Mouse (Mus musculus) lung, postnatal 10 days (tissue): ENCODE measurements around the gene Hnrnpk.
"Not testable (repeated sequence)": the region's sequence is repeated elsewhere in the genome, so short reads cannot be mapped to it uniquely, and the experiment has no call there.

Source experiments
- DNase-seq: peaks from one replicate; pipeline ENCODE4 v3.0.0; 2021

The Hnrnpk gene

DNA sequence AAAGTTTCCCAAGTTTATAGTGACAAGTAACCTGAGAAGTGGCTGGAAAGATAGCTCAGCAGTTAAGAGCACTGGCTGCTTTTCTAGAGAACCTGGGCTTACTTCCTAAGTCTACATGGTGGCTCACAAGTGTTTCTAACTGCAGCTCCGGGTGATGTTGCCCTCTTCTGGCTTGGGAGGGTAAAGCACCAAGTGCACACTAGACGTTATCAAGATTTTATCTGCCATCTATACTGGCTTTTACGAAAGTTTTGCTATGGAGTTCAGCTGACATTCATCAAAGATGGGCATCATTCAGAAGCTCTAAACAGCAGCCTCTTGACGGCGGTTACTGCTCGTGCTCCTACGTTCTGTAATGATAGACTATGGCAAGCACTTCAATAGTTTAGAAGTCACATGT lies 15.2 kb downstream of the Hnrnpk start:
- peak; percentile 85 for DNase-seq

DNA sequence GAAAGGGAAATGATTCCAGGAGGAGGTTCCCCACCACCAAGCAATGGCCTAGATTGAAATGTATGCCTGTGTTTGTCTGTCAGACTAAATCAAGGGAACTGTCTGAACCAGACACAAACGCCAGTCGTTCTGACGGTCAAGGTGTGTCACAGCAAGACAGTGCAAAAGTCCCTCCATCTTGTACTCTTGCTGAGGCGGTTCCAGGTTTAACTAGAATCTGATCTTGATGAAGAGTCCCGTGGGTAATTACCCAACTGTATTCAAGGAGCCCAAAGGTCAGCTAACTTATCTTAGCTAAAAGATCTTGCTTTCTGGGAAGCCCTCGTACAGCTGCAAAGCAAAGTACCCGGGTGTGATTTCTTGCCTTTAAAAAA lies 17.6 kb downstream of the Hnrnpk start:
- no peak for DNase-seq

DNA sequence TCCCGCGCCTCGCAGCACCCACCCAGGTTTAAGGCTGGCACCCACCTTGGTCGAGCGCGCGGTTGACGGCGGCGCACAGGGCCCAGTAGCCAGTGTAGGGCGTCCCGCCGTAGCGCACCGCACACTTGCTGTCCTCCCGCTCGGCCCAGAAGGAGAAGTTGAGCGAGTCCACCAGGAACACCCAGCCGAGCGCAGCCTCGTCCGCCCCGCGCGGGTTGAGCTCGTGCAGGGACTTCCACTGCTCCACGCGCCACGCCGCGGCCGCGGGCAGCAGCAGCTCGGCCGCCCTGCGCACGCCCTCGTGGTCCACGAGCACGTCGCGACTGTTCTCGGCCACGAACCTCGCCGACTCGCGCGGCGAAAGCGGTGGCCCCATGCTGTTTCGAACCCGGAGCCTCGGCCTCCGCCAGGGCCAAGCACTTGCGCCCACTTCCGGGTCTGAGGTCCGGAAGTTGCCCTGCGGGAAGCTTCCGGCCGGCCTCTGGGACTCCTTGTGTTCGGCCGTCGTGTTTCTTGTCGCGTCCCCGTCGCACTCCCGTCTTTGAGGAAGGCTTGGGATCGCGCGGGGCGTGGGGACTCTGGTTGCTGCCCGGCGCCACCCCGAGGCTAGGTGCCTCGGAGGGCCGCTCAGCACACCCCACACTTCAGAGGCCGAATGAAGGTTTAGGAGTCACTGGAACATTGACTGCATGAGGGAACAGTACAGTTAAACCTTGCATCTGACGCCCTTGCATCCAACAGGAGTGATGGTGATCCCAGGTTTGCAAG lies 18.2 kb downstream of the Hnrnpk start, which contains the start of gene 2210016F16Rik:
Gene 2210016F16Rik (minus strand): TSS at position 447 of the 768 bp plus-strand sequence.
- peak; percentile 72 for DNase-seq

DNA sequence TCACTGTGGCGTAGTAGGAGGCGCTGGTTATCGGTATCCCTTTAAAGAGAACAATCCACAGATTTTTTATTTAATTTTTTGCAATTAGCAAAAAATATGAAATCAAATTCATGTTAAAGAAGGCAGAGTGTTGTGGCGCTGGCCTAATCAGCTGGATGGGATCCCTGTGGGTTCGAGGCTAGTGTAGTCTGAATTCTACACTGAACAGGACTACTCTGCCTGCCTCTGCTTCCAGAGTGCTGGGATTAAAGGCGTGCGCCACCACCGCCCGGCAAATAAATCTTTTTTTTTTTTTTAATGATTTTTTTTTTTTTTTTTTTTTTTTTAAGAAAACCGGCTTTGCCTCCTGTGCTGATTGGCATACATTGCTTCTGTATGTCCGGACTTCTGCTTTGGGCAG lies 18.8 kb downstream of the Hnrnpk start:
- DNase-seq, result no peak

DNA sequence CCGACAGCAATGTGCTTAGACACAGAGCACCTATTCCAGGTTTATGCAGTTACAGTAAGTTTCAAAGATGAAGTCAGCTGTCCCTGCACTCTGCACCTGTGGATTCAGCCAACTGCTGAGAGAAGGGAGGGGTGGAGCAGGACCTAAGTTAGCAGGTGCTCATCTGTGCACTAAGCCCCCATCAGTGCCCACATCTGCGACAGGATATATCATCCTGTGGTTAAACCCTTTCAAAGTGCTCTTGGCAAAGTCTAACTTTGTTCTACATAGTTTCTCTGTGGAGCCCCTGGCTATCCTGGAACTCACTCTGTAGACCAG lies 30.0 kb downstream of the Hnrnpk start:
- no peak for DNase-seq

DNA sequence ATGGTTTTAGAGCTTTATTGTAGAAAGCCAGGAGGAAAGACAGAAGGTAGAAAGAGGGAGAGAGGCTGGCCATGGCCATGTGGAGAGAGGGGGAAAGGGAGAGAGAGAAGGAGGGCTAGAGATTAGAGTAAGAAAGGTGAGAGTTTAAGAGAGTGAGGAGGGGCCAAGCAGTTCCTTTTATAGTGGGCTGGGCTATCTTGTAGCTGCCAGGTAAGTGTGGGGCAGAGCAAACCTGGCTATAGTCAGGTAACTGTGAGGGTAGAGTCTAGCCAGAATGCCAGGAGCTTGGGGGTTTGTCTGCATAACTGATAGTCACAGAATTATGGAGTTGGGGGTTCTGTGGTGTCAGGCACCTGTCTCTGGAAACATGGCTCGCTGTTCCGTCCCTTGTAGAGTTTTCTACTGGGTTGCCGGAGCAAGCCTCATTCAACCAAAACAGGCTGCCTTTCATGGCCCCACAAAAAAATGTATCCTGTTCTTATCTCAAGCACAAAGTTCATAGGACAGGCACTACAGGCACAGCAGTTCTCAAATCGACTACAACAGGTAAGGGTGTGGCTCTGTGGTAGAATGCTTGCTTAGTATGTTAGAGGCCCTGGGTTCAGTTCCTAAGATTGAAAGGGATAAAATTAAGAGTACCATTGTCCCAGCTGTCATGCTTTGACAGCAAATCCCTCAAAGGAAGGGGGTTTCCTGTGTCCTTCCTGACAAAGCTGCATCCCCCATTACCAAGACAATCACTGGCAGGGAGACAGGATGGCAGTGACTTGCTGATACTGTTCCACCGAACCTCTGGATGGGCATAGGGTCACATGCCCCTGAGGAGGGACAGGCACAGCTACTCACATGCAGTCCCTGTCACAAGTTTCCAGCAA lies 30.6 kb downstream of the Hnrnpk start:
- peak; percentile 58 for DNase-seq

DNA sequence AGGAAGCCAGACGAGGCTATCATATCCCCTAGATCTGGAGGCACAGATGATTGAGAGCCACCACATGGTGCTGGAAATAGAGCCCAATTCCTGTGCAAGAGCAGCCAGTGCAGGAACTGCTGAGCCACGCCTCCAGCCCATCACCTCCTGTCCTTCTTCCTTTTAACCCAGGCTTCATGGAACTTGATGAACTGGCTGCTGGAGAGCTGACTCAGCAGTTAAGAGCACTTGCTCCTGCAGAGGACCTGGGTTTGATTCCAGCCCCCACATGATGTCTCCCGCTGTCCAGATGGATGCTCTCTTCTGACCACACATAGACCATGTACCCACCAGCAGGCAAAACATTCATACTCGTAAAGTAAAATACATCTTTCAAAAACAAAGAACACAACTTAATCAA lies 34.3 kb downstream of the Hnrnpk start:
- DNase-seq, result no peak

DNA sequence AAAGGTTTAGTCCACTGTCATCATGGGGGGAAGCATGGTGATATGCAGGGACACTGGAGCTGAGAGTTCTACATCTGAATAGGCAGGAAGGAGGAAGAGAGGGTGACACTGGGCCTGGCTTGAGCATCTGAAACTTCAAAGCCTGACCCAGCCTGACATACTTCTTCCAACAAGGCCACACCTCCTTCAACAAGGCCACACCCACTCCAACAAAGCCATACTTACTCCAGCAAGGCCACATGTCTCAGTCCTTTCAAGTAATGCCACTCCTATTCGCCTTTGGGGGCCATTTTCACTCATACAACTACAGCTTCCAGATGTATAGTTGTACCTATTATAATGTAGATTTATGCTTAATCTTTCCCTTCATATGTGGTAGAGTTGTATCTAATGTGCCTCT lies 35.5 kb downstream of the Hnrnpk start:
- DNase-seq, result no peak

DNA sequence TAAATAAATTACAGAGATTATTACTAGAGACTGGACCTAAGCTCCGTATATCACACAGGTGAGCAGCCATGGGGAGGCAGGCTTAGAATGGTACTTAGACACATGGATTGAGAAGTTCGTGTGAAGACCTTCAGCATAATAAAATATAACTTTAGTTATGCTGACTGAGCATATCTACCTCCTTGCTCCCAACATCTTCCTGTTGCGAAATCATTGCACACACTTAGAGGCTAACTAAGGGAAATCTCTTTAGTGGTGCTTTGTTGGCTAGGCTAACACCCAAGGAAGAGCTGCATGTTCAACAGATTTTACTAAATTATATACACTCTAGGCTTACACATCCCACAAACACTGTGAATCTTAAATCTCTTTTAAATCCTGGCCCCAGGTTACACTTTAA lies 36.8 kb downstream of the Hnrnpk start:
- DNase-seq, result no peak

DNA sequence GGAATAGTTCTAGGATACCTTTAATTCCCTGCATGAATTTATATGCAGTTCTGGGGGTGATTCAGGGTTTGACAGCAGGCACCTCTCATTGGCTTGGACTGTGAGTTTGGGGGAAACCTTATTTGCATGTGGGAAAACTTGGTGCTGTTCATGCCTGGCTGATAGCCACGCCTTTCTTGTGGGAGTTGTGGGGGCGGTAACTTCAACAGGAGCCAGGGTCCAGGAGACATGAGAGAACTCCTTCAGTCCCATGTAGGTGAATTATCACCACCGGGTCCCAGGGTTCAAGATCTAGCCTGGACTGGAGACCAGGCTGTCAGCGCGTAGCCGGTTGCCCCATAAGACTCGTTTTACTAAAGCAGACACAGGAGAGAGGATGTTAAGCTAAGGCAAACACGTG lies 38.0 kb downstream of the Hnrnpk start:
- not testable (repeated sequence) for DNase-seq

DNA sequence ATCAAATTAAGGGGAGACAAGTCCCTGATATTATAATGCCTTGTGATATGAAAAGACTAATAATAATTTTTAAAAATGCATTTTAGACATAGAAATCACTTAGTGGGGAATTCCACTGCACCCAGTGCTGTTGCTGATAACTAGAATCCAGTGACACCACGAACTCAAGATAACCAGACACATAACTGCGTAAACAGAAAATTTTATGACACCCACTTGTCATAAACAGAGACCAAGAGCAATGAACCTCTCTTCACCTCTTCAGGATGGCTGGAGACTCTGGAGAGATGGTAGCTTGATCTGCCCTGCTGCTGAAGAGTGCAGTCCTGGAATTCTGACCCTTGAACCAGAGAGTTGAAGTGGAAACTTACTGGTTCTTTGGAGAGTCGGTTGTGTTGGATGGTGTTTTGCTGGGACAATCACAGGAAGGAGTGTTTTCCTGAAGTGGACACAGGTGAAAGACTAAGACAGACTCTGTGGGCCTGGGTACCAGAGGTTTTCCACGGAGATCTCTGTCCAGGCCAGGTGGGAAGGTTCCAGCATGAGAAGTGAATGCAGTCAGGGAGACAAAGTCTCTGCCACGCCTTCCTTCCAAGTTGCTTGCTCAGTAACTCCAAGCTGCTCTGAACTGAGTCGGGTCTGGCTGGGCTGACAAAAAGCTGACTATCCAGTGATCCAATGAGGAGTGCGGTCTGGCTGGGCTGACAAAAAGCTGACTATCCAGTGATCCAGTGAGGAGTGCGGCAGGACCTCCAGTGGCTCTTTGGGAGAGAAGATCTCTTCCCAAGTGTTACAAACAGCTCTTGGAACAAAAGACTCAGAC lies 38.6 kb downstream of the Hnrnpk start:
- no peak for DNase-seq

DNA sequence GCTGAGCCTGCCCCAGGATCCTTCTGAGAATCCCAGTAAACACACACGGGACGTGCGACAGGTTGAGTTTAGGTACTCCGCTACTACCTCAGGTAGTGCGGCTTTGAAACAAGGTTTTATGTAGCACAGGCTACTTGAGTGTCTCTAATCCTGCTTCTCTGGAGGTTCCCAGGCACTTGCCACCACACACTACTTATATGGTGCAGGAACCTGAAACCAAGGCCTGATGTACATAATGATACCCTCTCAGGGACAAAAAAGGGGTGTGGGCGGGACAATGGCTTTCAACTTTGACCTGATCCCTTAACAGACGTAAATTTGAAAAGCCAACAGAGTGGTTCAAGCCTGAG lies 43.9 kb downstream of the Hnrnpk start:
- no peak for DNase-seq

DNA sequence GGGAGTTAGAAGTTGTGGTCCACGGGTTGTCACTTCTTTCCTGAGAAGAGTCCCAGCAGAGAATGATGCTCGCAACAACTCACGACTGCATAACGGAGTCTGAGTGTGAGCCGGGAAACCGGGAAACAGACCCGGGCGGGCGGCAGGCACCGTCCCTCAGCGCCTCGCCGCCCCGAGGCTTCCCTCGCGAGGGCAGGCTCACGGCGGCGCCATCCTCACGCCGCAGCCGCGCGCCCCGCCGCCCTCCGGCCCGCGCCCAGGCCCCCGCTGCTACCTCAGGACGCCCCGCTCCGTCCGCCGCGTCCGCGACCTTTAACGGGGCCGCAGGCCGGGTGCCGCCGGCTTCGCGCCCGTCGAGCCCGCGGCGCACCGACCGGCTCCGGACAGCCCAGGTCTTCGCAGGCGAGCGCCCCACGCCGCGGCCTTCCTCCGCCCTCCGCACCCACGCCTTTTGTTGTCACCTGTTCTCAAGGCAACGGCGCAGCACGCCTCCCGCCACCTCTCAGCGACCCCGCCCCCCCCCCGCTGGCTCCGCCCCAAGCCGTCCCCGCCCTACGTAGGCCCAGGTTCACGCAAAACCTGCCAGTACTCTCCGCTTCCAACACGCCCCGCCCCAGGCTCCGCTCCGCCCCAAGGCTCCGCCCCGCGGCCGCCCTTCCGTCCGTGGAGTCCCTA lies 44.4 kb downstream of the Hnrnpk start, which contains the start of gene Kif27:
Gene Kif27 (minus strand): TSS at position 494 of the 675 bp plus-strand sequence.
- DNase-seq, result peak; percentile 92

DNA sequence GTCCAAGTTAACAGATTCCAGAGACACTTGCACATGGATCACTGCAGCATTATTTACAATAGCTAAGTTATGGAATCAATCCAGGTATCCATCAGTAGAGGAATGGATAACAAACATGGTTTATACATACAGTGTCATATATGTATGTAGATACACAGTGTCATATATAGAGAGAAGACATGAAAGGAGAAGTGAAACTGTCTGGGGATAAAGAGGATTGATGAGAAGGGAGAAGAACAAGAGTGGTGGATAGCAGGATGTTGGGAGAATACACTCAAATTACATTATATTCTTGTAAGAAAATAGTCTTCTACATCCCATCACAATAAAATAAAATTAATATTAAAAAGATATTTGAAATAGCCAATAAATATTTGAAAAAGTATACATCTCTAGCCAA lies 50.1 kb downstream of the Hnrnpk start:
- DNase-seq, result no peak

DNA sequence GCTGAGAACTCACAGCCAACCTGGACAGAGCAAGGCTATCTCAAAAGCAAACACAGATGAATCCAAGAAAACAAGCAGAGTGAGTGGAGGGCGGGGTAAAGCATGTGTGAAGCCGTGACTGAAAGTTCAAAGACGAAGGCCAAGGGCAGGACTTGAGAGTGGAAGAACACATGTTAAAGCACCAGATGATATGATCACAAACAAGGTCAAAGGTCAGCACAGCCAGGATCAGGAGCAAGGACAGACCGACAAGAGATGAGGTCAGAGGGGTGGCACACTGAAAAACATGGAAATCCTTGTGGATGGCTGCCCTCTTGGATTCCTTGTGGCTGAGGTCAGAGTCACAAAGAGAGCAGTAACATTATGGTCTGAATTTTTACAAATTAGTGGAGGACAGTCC lies 52.5 kb downstream of the Hnrnpk start:
- no peak for DNase-seq

DNA sequence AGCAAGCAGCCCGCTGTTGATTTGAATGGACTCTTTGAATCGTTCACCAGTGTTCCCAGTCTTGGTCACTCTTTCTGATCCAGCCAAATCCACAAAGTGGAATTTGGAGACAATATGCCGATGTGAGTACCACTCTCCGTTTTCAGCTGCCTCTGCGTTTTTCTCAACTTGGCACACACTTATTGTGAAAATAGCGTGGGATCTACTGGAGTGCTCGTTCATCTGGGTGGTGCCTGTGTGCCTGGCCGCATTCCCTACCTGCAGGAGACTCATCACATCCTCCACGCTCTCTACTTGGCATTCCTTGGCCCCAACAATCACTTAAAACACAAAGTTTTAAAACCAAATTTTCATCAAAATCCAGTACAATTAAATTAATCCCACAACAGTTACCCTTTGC lies 58.6 kb downstream of the Hnrnpk start:
- DNase-seq, result no peak
